Mouse (Mus musculus) liver, embryonic 12.5 days (tissue): Measurements from ENCODE around the gene Rdh1. TPM values are rescaled to one million over a fixed set of nuclear protein-coding genes. Genes with fewer than 3 reads are reported as not detected.
"Not testable (repeated sequence)": the region's sequence is repeated elsewhere in the genome, so short reads cannot be mapped to it uniquely, and the experiment has no call there.

Experiments used
- ATAC-seq: fragments of 200-750 bp; cut with Nextera tagmentation; 2 replicates; pipeline ENCODE4 v1.8.0; 2017; ENCODE audit warnings: moderate number of reproducible peaks, mild to moderate bottlenecking, moderate library complexity
- H3K27ac ChIP-seq: fragments of 300-500 bp; sonication (generic); 2 replicates; pipeline ENCODE4 v1.5.1; 2016; ENCODE audit warnings: mild to moderate bottlenecking
- H3K27me3 ChIP-seq: fragments of 300-500 bp; sonication (generic); replicated peaks from 2 replicates; pipeline ENCODE4 v1.6.1; 2016; ENCODE audit warnings: mild to moderate bottlenecking, moderate library complexity
- H3K36me3 ChIP-seq: fragments of 300-500 bp; sonication (generic); 2 replicates; pipeline ENCODE4 v1.6.1; 2016; ENCODE audit warnings: mild to moderate bottlenecking, moderate library complexity
- H3K4me1 ChIP-seq: fragments of 300-500 bp; sonication (generic); 2 replicates; pipeline ENCODE4 v1.6.1; 2016
- H3K4me2 ChIP-seq: fragments of 300-500 bp; sonication (generic); 2 replicates; pipeline ENCODE4 v1.6.1; 2016; ENCODE audit warnings: mild to moderate bottlenecking, moderate library complexity
- H3K4me3 ChIP-seq: fragments of 300-500 bp; sonication (generic); 2 replicates; pipeline ENCODE4 v1.5.1; 2016; ENCODE audit warnings: mild to moderate bottlenecking, moderate library complexity
- H3K9ac ChIP-seq: fragments of 300-500 bp; sonication (generic); 2 replicates; pipeline ENCODE4 v1.6.1; 2016; ENCODE audit warnings: mild to moderate bottlenecking, moderate library complexity
- H3K9me3 ChIP-seq: fragments of 300-500 bp; sonication (generic); replicated peaks from 2 replicates; pipeline ENCODE4 v1.6.1; 2016; ENCODE audit warnings: mild to moderate bottlenecking, moderate library complexity
- WGBS: fragments of 180-500 bp; shearing (Covaris S2); methylation state at CpG from one replicate; pipeline ENCODE4 v1.1.7; 2016; ENCODE audit not compliant: insufficient replicate concordance; 5-methylcytosine and 5-hydroxymethylcytosine counted together
- polyA plus RNA-seq: library from polyadenylated mRNA; unstranded; fragments of >200 nt; fragmentation: Nextera tagmentation; extraction: Ambion mirVana; gene quantifications from 2 replicates; pipeline ENCODE4 v1.2.1, GENCODE M21; 2016

The Rdh1 gene
- polyA plus RNA-seq, 1 experiment from 2014 or later: 0.30 TPM

- WGBS: 69% methylated on average over 2 of the region's 2 CpGs
- H3K9ac ChIP-seq: no peak overlapping the region
- no peak overlapping the region for H3K4me2 ChIP-seq
- H3K27ac ChIP-seq: no peak overlapping the region
- no peaks in the 10 kb centered on the region for H3K9me3 ChIP-seq
- no peaks in the 10 kb centered on the region for H3K27me3 ChIP-seq
- no peak overlapping the region for H3K4me3 ChIP-seq
- H3K4me1 ChIP-seq: no peaks in the 10 kb centered on the region
- H3K36me3 ChIP-seq: no peaks in the 10 kb centered on the region
- no peak for ATAC-seq
These were observed 42.1 kb downstream of the Rdh1 start for GRCm38 (mm10) chr10:127801612-127802011.

- no peak for ATAC-seq
- Histone ChIP-seq H3K4me2 (no peak overlapping the region), H3K9me3 (no peaks in the 10 kb centered on the region), H3K27ac (no peak overlapping the region), H3K9ac (no peak overlapping the region), H3K27me3 (no peaks in the 10 kb centered on the region), H3K36me3 (no peaks in the 10 kb centered on the region), H3K4me1 (no peaks in the 10 kb centered on the region), H3K4me3 (no peak overlapping the region)
- 58% methylated on average over 5 of the region's 5 CpGs for WGBS
These were observed 42.7 kb downstream of the Rdh1 start for GRCm38 (mm10) chr10:127802236-127802635.

- Histone ChIP-seq H3K27me3 (no peaks in the 10 kb centered on the region), H3K27ac (no peak overlapping the region), H3K9me3 (no peaks in the 10 kb centered on the region), H3K4me2 (no peak overlapping the region), H3K9ac (no peak overlapping the region), H3K4me1 (no peaks in the 10 kb centered on the region), H3K4me3 (no peak overlapping the region), H3K36me3 (no peaks in the 10 kb centered on the region)
- 63% methylated on average over 7 of the region's 7 CpGs for WGBS
- ATAC-seq: no peak
These were observed 44.9 kb downstream of the Rdh1 start for GRCm38 (mm10) chr10:127804416-127804815.

GRCm38 (mm10) chr10:127815888-127816287 lies 56.4 kb downstream of the Rdh1 start:
- H3K9ac ChIP-seq: no peak overlapping the region
- H3K4me1 ChIP-seq: no peaks in the 10 kb centered on the region
- peaks cover 1% of the 10 kb centered on the region; the same call in 1 of the 2 replicates for H3K9me3 ChIP-seq
- H3K4me2 ChIP-seq: no peak overlapping the region
- no peak for ATAC-seq
- no peak overlapping the region for H3K27ac ChIP-seq
- H3K4me3 ChIP-seq: no peak overlapping the region
- H3K36me3 ChIP-seq: no peaks in the 10 kb centered on the region
- H3K27me3 ChIP-seq: no peaks in the 10 kb centered on the region

GRCm38 (mm10) chr10:127817268-127817910 lies 57.9 kb downstream of the Rdh1 start:
- not testable (repeated sequence) for ATAC-seq, H3K9me3 ChIP-seq, H3K4me3 ChIP-seq, H3K4me2 ChIP-seq, H3K36me3 ChIP-seq, H3K27ac ChIP-seq, H3K4me1 ChIP-seq, H3K9ac ChIP-seq, H3K27me3 ChIP-seq
- WGBS: 50% methylated on average over 4 of the region's 4 CpGs

Other genes starting within 250 kb of the Rdh1 start
- 12.9 and 14.8 TPM in 2 replicates for gene Ndufa4l2, start 244.8 kb upstream of the Rdh1 start, polyA plus RNA-seq
- 181 and 185 TPM in 2 replicates for gene Shmt2, start 237.3 kb upstream of the Rdh1 start, polyA plus RNA-seq
- 0.10 and 0.23 TPM in 2 replicates for gene Nxph4, start 225.2 kb upstream of the Rdh1 start, polyA plus RNA-seq
- gene Lrp1, start 138.6 kb upstream of the Rdh1 start, polyA plus RNA-seq: 22.8 and 26.5 TPM in 2 replicates
- 19.2 and 19.4 TPM in 2 replicates for gene Stat6, start 116.7 kb upstream of the Rdh1 start, polyA plus RNA-seq
- gene Nemp1, start 92.8 kb upstream of the Rdh1 start, polyA plus RNA-seq: 7.0 and 8.0 TPM in 2 replicates
- 2.6 and 3.4 TPM in 2 replicates for gene Nab2, start 91.2 kb upstream of the Rdh1 start, polyA plus RNA-seq
- 0.06 and 0.13 TPM in 2 replicates for gene Myo1a, start 54.6 kb upstream of the Rdh1 start, polyA plus RNA-seq
- 8.6 and 14.1 TPM in 2 replicates for gene Tac2, start 35.2 kb upstream of the Rdh1 start, polyA plus RNA-seq
- 1.3 and 1.4 TPM in 2 replicates for gene Zbtb39, start 20.2 kb upstream of the Rdh1 start, polyA plus RNA-seq
- 10.3 and 11.2 TPM in 2 replicates for gene Gpr182, start 8.0 kb upstream of the Rdh1 start, polyA plus RNA-seq
- gene Rdh16f1, start 66 bp downstream of the Rdh1 start, polyA plus RNA-seq: 0.11 and 0.18 TPM in 2 replicates
- gene Rdh9, start 16.7 kb downstream of the Rdh1 start, polyA plus RNA-seq: not detected in 2 replicates
- gene Rdh16, start 41.4 kb downstream of the Rdh1 start, polyA plus RNA-seq: not detected in 2 replicates
- gene Rdh19, start 90.2 kb downstream of the Rdh1 start, polyA plus RNA-seq: not detected in 2 replicates
- not detected in 2 replicates for gene Rdh16f2, start 106.8 kb downstream of the Rdh1 start, polyA plus RNA-seq
- gene Rdh7, start 129.1 kb downstream of the Rdh1 start, polyA plus RNA-seq: 0.07 TPM in 1 of 2 replicates, not detected in the other
- not detected in 2 replicates for gene Sdr9c7, start 138.8 kb downstream of the Rdh1 start, polyA plus RNA-seq
- gene Hsd17b6, start 247.9 kb downstream of the Rdh1 start, polyA plus RNA-seq: 0.17 TPM in 1 of 2 replicates, not detected in the other